Mouse (Mus musculus): ENCODE results near the gene Inmt. TPM values are rescaled to one million over a fixed set of nuclear protein-coding genes. Genes with fewer than 3 reads are reported as not detected.

The Inmt gene
- polyA plus RNA-seq (2011; ENCODE audit: insufficient read depth, insufficient read length, low read depth, missing spikeins): not detected in 2 replicates

- Histone ChIP-seq H3K9ac (ENCODE audit: low read depth, poor library complexity, severe bottlenecking) (no peak within 1 kb of the TSS), H3K4me1 (ENCODE audit: control insufficient read depth, insufficient read depth, low read length) (peaks cover 2% of the 10 kb centered on the region), H3K4me3 (ENCODE audit: low read depth, low read length) (no peak within 1 kb of the TSS), H3K9me3 (replicated peaks; ENCODE audit: control insufficient read depth, insufficient read depth, low read length, poor library complexity, severe bottlenecking) (no peaks in the 10 kb centered on the region), H3K36me3 (ENCODE audit: control insufficient read depth, insufficient read depth, low read length, poor library complexity, severe bottlenecking) (no peaks in the 10 kb centered on the region), H3K27me3 (ENCODE audit: control insufficient read depth, insufficient read depth, low read length, poor library complexity, severe bottlenecking) (no peaks in the 10 kb centered on the region), H3K27ac (ENCODE audit: insufficient read depth, low read length) (no peak within 1 kb of the TSS)
- TF ChIP-seq POLR2A (IDR thresholded peaks at IDR 0.05; ENCODE audit: insufficient read depth, low read length) (no peak), CTCF (IDR thresholded peaks at IDR 0.05; ENCODE audit: low read depth, low read length) (no peak), EP300 (IDR thresholded peaks at IDR 0.05; ENCODE audit: insufficient read depth, low read depth, low read length) (no peak)
Observed at GRCm38 (mm10) chr6:55174741-55175181, at the start of gene Inmt. Gene Inmt (minus strand): TSS chr6:55175043.

GRCm38 (mm10) chr6:55223986-55224385 lies 49.1 kb upstream of the Inmt start:
- Histone ChIP-seq H3K4me3 (ENCODE audit: low read depth, low read length) (no peak overlapping the region), H3K9ac (ENCODE audit: low read depth, poor library complexity, severe bottlenecking) (no peak overlapping the region), H3K36me3 (ENCODE audit: control insufficient read depth, insufficient read depth, low read length, poor library complexity, severe bottlenecking) (no peaks in the 10 kb centered on the region), H3K9me3 (replicated peaks; ENCODE audit: control insufficient read depth, insufficient read depth, low read length, poor library complexity, severe bottlenecking) (peaks cover 3% of the 10 kb centered on the region; the same call in 1 of the 2 replicates), H3K27me3 (ENCODE audit: control insufficient read depth, insufficient read depth, low read length, poor library complexity, severe bottlenecking) (no peaks in the 10 kb centered on the region), H3K27ac (ENCODE audit: insufficient read depth, low read length) (no peak overlapping the region), H3K4me1 (ENCODE audit: control insufficient read depth, insufficient read depth, low read length) (no peaks in the 10 kb centered on the region)
- TF ChIP-seq POLR2A (IDR thresholded peaks at IDR 0.05; ENCODE audit: insufficient read depth, low read length): no peak
- TF ChIP-seq EP300 (IDR thresholded peaks at IDR 0.05; ENCODE audit: insufficient read depth, low read depth, low read length): no peak
- no peak for TF ChIP-seq CTCF (IDR thresholded peaks at IDR 0.05; ENCODE audit: low read depth, low read length)

- H3K4me3 ChIP-seq (ENCODE audit: low read depth, low read length): no peak overlapping the region
- H3K27ac ChIP-seq (ENCODE audit: insufficient read depth, low read length): no peak overlapping the region
- H3K36me3 ChIP-seq (ENCODE audit: control insufficient read depth, insufficient read depth, low read length, poor library complexity, severe bottlenecking): no peaks in the 10 kb centered on the region
Observed at GRCm38 (mm10) chr6:55218232-55218631, 43.4 kb upstream of the Inmt start.

GRCm38 (mm10) chr6:55214541-55214940 lies 39.7 kb upstream of the Inmt start:
- Histone ChIP-seq H3K4me1 (ENCODE audit: control insufficient read depth, insufficient read depth, low read length) (no peaks in the 10 kb centered on the region), H3K27ac (ENCODE audit: insufficient read depth, low read length) (no peak overlapping the region), H3K27me3 (ENCODE audit: control insufficient read depth, insufficient read depth, low read length, poor library complexity, severe bottlenecking) (no peaks in the 10 kb centered on the region), H3K36me3 (ENCODE audit: control insufficient read depth, insufficient read depth, low read length, poor library complexity, severe bottlenecking) (no peaks in the 10 kb centered on the region), H3K9me3 (replicated peaks; ENCODE audit: control insufficient read depth, insufficient read depth, low read length, poor library complexity, severe bottlenecking) (no peaks in the 10 kb centered on the region), H3K4me3 (ENCODE audit: low read depth, low read length) (no peak overlapping the region), H3K9ac (ENCODE audit: low read depth, poor library complexity, severe bottlenecking) (no peak overlapping the region)
- no peak for TF ChIP-seq POLR2A (IDR thresholded peaks at IDR 0.05; ENCODE audit: insufficient read depth, low read length)
- no peak for TF ChIP-seq CTCF (IDR thresholded peaks at IDR 0.05; ENCODE audit: low read depth, low read length)
- TF ChIP-seq EP300 (IDR thresholded peaks at IDR 0.05; ENCODE audit: insufficient read depth, low read depth, low read length): no peak

More at GRCm38 (mm10) chr6:55218232-55218631, 43.4 kb upstream of the Inmt start:
- Histone ChIP-seq H3K4me1 (ENCODE audit: control insufficient read depth, insufficient read depth, low read length) (no peaks in the 10 kb centered on the region), H3K27me3 (ENCODE audit: control insufficient read depth, insufficient read depth, low read length, poor library complexity, severe bottlenecking) (no peaks in the 10 kb centered on the region), H3K9ac (ENCODE audit: low read depth, poor library complexity, severe bottlenecking) (no peak overlapping the region), H3K9me3 (replicated peaks; ENCODE audit: control insufficient read depth, insufficient read depth, low read length, poor library complexity, severe bottlenecking) (no peaks in the 10 kb centered on the region)
- TF ChIP-seq EP300 (IDR thresholded peaks at IDR 0.05; ENCODE audit: insufficient read depth, low read depth, low read length) (no peak), POLR2A (IDR thresholded peaks at IDR 0.05; ENCODE audit: insufficient read depth, low read length) (no peak), CTCF (IDR thresholded peaks at IDR 0.05; ENCODE audit: low read depth, low read length) (no peak)

GRCm38 (mm10) chr6:55210423-55211365 lies 35.9 kb upstream of the Inmt start:
- Histone ChIP-seq H3K9ac (ENCODE audit: low read depth, poor library complexity, severe bottlenecking) (no peak overlapping the region), H3K4me3 (ENCODE audit: low read depth, low read length) (no peak overlapping the region), H3K4me1 (ENCODE audit: control insufficient read depth, insufficient read depth, low read length) (no peaks in the 10 kb centered on the region), H3K36me3 (ENCODE audit: control insufficient read depth, insufficient read depth, low read length, poor library complexity, severe bottlenecking) (no peaks in the 10 kb centered on the region), H3K27me3 (ENCODE audit: control insufficient read depth, insufficient read depth, low read length, poor library complexity, severe bottlenecking) (no peaks in the 10 kb centered on the region), H3K27ac (ENCODE audit: insufficient read depth, low read length) (no peak overlapping the region), H3K9me3 (replicated peaks; ENCODE audit: control insufficient read depth, insufficient read depth, low read length, poor library complexity, severe bottlenecking) (no peaks in the 10 kb centered on the region)
- TF ChIP-seq EP300 (IDR thresholded peaks at IDR 0.05; ENCODE audit: insufficient read depth, low read depth, low read length): no peak
- TF ChIP-seq POLR2A (IDR thresholded peaks at IDR 0.05; ENCODE audit: insufficient read depth, low read length): no peak
- TF ChIP-seq CTCF (IDR thresholded peaks at IDR 0.05; ENCODE audit: low read depth, low read length): no peak

GRCm38 (mm10) chr6:55207786-55208185 lies 32.9 kb upstream of the Inmt start:
- Histone ChIP-seq H3K9ac (ENCODE audit: low read depth, poor library complexity, severe bottlenecking) (no peak overlapping the region), H3K4me1 (ENCODE audit: control insufficient read depth, insufficient read depth, low read length) (no peaks in the 10 kb centered on the region), H3K9me3 (replicated peaks; ENCODE audit: control insufficient read depth, insufficient read depth, low read length, poor library complexity, severe bottlenecking) (no peaks in the 10 kb centered on the region), H3K4me3 (ENCODE audit: low read depth, low read length) (no peak overlapping the region), H3K27me3 (ENCODE audit: control insufficient read depth, insufficient read depth, low read length, poor library complexity, severe bottlenecking) (no peaks in the 10 kb centered on the region), H3K36me3 (ENCODE audit: control insufficient read depth, insufficient read depth, low read length, poor library complexity, severe bottlenecking) (no peaks in the 10 kb centered on the region), H3K27ac (ENCODE audit: insufficient read depth, low read length) (no peak overlapping the region)
- TF ChIP-seq POLR2A (IDR thresholded peaks at IDR 0.05; ENCODE audit: insufficient read depth, low read length) (no peak), CTCF (IDR thresholded peaks at IDR 0.05; ENCODE audit: low read depth, low read length) (no peak), EP300 (IDR thresholded peaks at IDR 0.05; ENCODE audit: insufficient read depth, low read depth, low read length) (no peak)
